Mouse (Mus musculus): ENCODE data around the gene Dhx8.
A peak's percentile ranks its signal among the peaks of the same experiment; 100 is the strongest.

The Dhx8 gene

DNA sequence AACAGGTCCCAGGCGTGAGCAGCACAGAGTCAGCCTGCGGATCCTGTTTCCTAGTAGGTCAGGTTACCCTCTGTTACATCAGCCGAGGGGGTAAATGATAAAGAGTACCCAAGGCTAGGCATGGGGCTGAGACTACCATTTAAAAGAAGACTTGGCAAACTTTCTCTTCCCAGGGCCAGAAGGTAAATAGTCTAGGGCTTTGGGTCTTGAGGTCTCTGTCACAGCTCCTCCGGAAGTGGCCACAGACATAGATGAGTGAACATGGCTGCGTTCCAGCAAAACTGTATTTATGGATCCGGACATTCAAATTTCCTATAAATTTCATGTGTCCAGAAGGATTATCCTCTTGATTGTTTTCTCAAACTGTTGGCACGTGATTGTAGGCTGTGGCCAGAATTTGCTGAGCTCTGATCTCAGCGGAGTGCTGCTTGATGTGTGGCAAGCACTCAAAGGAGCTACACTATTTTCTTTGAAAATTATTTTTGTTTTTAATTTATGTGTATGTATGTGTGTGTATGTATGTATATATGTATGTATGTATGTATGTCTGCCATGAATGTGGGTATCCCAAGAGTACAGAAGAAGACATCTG lies 72.5 kb downstream of the Dhx8 start:
- no peak for DNase-seq

DNA sequence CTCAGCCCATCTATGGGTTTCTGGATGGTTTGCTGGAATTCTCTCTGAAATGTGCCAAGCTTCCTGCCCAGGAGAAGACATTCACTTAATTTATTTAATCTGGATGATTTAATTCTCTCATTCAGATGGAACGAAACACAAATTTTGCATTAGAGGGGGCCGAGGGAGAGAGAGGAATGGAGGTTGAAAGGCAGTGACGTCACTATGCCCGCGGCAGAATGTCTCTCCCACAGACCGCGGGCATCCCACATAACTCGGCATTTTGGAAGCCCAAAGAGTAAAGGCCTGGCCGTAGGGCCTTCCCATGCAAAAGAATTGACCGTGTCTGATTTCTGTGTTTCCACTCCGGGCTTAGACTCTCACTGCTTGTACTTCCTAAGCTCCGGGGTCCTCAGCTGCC lies 74.0 kb downstream of the Dhx8 start:
- no peak for DNase-seq

DNA sequence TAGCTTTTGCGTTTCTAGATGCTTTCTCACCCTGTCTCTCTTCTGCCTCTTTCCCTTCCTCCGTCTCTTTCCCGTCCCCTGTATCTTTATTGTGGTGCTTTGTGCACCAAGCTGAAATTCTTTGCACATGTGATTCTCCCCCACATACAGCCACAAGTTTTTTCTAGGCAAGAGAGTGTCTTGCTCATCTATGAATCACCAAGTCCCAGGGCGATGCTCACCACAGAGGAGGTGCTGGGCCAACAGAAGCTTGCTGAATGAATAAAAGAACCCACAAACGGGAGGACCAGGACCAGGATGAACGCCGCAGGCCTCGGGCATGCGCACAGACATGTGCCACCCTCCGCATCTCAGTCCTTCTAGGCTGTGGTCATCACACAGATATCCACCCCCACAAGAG lies 74.5 kb downstream of the Dhx8 start:
- no peak for DNase-seq

DNA sequence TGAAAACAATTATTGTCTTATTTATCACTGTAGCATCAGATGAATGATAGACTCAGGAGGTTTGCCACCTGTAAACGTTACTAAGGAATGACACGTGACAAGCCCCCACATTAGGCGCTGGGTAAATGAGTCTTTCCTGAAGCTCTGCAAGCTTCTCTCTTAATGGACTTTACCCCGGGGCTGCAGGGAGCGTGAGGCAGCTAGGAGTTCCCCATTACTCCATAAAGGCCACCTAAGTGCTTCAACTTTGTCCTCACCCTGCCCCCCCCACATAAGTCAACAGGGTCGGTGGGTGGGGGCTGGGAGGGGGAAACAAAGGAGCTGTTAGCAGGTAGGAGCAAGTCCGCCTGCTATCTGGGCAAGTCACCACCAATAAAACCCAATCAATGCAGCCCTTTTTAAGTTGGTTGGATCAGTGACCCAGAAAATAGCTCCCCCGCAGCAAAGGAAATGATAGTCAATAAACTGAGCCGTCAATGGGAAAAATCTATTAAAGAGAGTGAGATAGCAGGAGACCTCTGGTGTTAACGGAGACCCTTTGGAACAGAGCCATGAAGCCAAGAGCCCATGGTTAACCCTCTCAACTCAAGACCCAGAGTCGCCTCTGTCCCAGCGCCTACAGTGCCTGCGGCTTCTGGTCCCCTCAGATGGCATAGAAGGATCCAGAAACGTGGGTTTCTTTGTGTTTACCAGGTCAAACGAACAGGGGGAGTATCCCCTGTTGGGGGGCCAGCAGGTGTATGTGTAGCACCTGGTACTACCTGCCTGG lies 76.5 kb downstream of the Dhx8 start:
- DNase-seq, result no peak

DNA sequence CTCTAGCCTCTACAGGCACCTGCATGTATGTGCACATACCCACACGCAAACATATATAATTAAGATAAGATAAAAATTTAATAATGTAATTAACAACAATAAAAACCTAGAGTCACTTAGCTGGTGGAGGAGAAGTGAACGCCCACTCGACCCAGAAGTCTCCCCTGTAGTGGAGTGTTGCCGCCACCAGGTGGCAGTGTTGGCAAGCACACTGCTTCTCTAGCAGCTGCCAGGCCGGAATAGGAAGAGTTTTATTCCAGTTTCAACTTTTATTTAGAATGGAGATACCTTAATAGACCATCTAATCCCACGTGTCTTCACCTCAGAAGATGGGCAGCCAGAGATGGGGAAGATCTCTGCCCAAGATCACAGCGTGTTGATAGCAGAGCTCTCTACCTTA lies 80.5 kb downstream of the Dhx8 start:
- peak; percentile 84 for DNase-seq

DNA sequence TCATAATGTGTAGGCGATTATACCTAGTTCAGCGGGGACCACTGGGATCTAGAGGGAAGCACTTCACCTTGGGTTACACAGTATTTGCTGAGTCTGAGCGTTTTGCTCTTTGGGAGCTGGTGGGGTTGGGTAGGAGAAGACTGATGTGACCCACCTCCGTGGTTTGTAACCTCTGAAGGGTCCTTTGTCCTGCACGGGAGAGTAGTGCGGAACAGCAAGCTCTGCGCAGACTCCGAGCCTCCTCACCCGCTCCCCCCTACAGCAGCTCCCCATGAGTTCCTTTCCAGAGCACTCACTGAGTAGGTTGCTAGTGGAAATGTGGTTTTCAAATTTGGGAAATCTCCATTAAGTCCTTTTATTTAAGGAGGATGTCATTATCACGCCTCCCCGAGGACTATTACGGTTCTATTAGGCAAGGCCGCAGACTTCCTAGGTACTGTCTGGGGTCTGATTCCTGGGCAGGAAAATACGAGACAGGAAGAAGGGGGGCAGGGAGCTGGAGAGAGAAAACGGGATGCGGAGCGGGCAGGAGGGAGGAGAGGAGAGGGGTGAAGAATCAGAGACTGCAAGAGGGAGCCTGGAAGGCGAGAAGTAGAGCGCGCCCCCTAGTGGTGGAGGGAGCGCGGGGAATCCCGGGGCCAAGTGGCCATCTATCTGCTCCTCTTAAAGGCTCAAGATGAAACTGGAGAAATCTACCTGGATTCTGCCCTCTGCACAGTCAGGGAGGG lies 81.8 kb downstream of the Dhx8 start:
- peak; percentile 90 for DNase-seq

DNA sequence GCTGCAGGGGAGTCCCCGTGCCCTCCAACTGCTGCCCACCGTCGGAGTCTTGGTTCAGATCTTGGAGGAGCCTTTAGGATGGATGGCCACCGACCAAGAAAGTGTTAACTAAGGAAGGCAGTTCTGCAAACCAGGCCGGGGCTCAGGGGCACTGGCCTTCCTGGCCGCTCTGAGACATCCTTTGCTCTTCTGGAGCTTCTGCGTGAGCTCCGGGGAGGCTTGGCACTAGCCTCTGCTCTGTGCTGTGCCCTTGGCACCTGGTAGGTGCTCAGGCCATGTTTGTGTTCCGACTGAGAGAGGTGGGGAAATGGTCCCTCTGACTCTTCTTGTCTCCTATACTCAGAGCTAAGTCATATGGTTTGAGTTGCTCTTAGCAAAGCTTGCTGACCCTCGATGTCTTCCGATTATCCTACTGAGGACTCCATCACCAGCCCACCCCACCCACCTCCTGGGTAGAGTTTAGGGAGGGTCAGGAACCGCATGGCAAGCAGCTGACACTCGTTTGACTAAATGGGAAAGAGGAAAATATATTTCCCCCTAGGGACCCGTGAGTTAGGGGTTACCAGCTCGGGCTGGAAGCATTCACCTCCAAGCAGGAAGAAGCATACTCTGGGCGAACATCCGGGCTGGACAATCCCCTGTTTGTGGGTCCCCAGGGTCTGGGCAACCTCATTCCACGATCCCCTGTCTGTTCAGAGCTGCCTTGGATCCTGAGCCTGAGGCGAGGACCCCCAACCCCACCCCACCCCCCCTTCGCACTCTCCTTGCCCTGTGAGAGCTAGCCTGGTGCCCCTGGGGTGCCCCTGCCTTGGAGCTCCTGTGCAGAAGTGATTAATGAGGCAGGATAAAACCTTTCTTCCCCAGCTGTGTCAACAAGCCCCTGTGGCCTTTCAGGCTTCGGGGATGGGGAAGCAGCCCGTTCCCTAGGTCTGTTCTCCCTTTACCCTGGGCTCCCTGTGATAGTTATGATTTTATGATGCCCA lies 82.7 kb downstream of the Dhx8 start:
- DNase-seq, result no peak

Data from thymus, postnatal 4 days (tissue).